Mouse (Mus musculus): ENCODE measurements around the gene Rnf225. TPM values are rescaled to one million over a fixed set of nuclear protein-coding genes. Genes with fewer than 3 reads are reported as not detected.
"Not testable (repeated sequence)": the region's sequence is repeated elsewhere in the genome, so short reads cannot be mapped to it uniquely, and the experiment has no call there.

The Rnf225 gene
- polyA plus RNA-seq, 1 experiment from 2014 or later, result 0.67 TPM

- 96% methylated on average over 5 of the region's 5 CpGs for WGBS
- H3K4me2 ChIP-seq (ENCODE audit: low read length), result no peak overlapping the region
- ATAC-seq, result no peak
These were observed 25.7 kb upstream of the Rnf225 start for GRCm38 (mm10) chr7:12901517-12901916.

DNA sequence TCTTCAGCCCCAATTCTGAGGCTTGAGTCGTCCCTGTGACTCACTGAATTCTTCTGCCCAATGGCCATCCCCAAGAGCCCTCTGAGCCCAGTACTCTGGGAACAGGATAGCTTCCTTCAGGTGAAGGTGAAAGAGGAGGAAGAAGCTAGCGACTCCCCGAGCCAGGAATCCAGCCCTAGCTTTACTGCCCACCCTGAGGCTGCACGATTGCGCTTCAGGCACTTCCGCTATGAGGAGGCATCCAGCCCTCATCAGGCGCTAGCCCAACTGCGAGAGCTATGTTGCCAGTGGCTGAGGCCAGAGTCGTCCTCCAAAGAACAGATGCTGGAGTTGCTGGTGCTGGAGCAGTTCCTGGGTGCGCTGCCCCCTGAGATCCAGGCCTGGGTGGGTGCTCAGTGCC lies 23.6 kb upstream of the Rnf225 start:
- Histone ChIP-seq H3K36me3 (ENCODE audit: control insufficient read depth, insufficient read depth) (peaks cover 20% of the 10 kb centered on the region), H3K4me1 (replicated peaks; ENCODE audit: control insufficient read depth, insufficient read depth, low read length) (peaks cover 3% of the 10 kb centered on the region)

More at GRCm38 (mm10) chr7:12901517-12901916, 25.7 kb upstream of the Rnf225 start:
- H3K27ac ChIP-seq (ENCODE audit: low read length), result no peak overlapping the region
- peaks cover 8% of the 10 kb centered on the region for H3K4me1 ChIP-seq (replicated peaks; ENCODE audit: control insufficient read depth, insufficient read depth, low read length)
- no peak overlapping the region for H3K9ac ChIP-seq (replicated peaks; ENCODE audit: low read depth, low read length)
- H3K4me3 ChIP-seq (replicated peaks; ENCODE audit: low read length), result no peak overlapping the region
- H3K36me3 ChIP-seq (ENCODE audit: control insufficient read depth, insufficient read depth), result peaks cover 9% of the 10 kb centered on the region; the same call in 1 of the 2 replicates
- H3K27me3 ChIP-seq (replicated peaks; ENCODE audit: control insufficient read depth, insufficient read depth, low read length), result no peaks in the 10 kb centered on the region
- no peaks in the 10 kb centered on the region for H3K9me3 ChIP-seq (ENCODE audit: control insufficient read depth, low read length)

GRCm38 (mm10) chr7:12905146-12905545 lies 22.1 kb upstream of the Rnf225 start:
- WGBS, result 86% methylated on average over 1 of the region's 1 CpGs
- Histone ChIP-seq H3K36me3 (ENCODE audit: control insufficient read depth, insufficient read depth) (peaks cover 20% of the 10 kb centered on the region), H3K4me3 (replicated peaks; ENCODE audit: low read length) (no peak overlapping the region), H3K9ac (replicated peaks; ENCODE audit: low read depth, low read length) (no peak overlapping the region), H3K27ac (ENCODE audit: low read length) (no peak overlapping the region), H3K4me1 (replicated peaks; ENCODE audit: control insufficient read depth, insufficient read depth, low read length) (peaks cover 4% of the 10 kb centered on the region), H3K27me3 (replicated peaks; ENCODE audit: control insufficient read depth, insufficient read depth, low read length) (no peaks in the 10 kb centered on the region), H3K4me2 (ENCODE audit: low read length) (no peak overlapping the region), H3K9me3 (ENCODE audit: control insufficient read depth, low read length) (no peaks in the 10 kb centered on the region)
- ATAC-seq, result no peak

More for the DNA sequence above, 23.6 kb upstream of the Rnf225 start:
- no peak overlapping the region for H3K4me2 ChIP-seq (ENCODE audit: low read length)
- whole genome bisulfite sequencing, result 53% methylated on average over 10 of the region's 10 CpGs
- no peak overlapping the region for H3K4me3 ChIP-seq (replicated peaks; ENCODE audit: low read length)
- no peaks in the 10 kb centered on the region for H3K9me3 ChIP-seq (ENCODE audit: control insufficient read depth, low read length)
- H3K27ac ChIP-seq (ENCODE audit: low read length), result no peak overlapping the region
- no peak for ATAC-seq
- H3K9ac ChIP-seq (replicated peaks; ENCODE audit: low read depth, low read length), result no peak overlapping the region
- no peaks in the 10 kb centered on the region for H3K27me3 ChIP-seq (replicated peaks; ENCODE audit: control insufficient read depth, insufficient read depth, low read length)

DNA sequence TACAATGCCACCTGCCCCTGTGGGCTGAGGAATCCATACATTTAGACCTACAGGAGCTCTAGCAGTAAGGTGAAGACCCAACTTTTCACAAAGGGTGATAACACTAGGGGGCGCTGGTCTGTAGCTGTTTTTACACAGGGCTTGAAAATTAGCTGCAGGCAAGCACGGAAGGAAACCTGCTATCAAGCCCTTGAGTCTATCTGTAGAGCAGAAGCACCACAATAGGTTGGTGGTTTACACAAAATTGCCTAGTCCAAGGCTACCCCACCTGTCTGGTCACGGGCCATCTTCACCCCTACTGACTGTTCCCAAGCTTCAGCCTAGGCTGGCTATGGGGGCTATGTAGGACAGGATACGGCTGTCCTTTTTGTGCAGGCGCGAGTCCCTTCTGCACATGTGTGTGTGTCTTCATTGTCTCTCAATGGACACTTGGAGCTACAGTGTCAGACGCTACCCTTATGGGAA lies 17.7 kb upstream of the Rnf225 start:
- H3K9ac ChIP-seq (replicated peaks; ENCODE audit: low read depth, low read length), result peak overlapping the region; percentile 73
- 39% methylated on average over 7 of the region's 7 CpGs for WGBS

DNA sequence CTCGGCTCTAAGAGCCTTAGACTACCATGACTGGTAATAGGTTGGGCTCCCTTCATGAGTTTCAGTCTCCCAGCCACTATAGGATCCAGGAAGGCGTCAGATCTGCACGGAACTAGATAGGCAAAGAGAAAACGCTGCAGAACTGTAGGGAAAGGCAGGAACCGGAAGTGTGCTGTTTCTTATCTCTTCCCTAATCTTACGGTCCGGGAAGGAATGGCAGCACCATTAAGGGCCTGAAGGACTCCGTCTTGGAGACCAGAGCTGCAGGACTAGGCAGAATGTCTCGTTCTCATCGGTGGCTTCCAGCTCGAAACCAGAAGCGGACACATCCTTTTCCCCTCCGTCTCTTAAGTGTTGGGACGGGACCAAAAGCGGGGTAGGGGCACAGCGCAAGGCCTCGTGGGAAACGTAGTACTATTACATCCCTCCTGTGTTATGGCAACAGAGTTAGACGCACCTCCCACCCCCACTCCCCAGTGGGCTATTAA lies 17.0 kb upstream of the Rnf225 start:
- H3K27ac ChIP-seq (ENCODE audit: low read length), result peak overlapping the region; percentile 91
- H3K27me3 ChIP-seq (replicated peaks; ENCODE audit: control insufficient read depth, insufficient read depth, low read length), result no peaks in the 10 kb centered on the region
- H3K4me1 ChIP-seq (replicated peaks; ENCODE audit: control insufficient read depth, insufficient read depth, low read length), result peaks cover 4% of the 10 kb centered on the region
- H3K36me3 ChIP-seq (ENCODE audit: control insufficient read depth, insufficient read depth), result peaks cover 17% of the 10 kb centered on the region
- no peaks in the 10 kb centered on the region for H3K9me3 ChIP-seq (ENCODE audit: control insufficient read depth, low read length)
- peak overlapping the region; percentile 62 for H3K4me2 ChIP-seq (ENCODE audit: low read length)
- peak; percentile 88 for ATAC-seq
- H3K4me3 ChIP-seq (replicated peaks; ENCODE audit: low read length), result peak overlapping the region; percentile 61
- H3K9ac ChIP-seq (replicated peaks; ENCODE audit: low read depth, low read length), result peak overlapping the region; percentile 73
- 11% methylated on average over 19 of the region's 19 CpGs for WGBS

More for the DNA sequence above, 17.7 kb upstream of the Rnf225 start:
- Histone ChIP-seq H3K27ac (ENCODE audit: low read length) (peak overlapping the region; percentile 91), H3K27me3 (replicated peaks; ENCODE audit: control insufficient read depth, insufficient read depth, low read length) (no peaks in the 10 kb centered on the region), H3K4me2 (ENCODE audit: low read length) (peak overlapping the region; percentile 62), H3K4me1 (replicated peaks; ENCODE audit: control insufficient read depth, insufficient read depth, low read length) (peaks cover 4% of the 10 kb centered on the region), H3K36me3 (ENCODE audit: control insufficient read depth, insufficient read depth) (peaks cover 17% of the 10 kb centered on the region), H3K4me3 (replicated peaks; ENCODE audit: low read length) (peak overlapping the region; percentile 61), H3K9me3 (ENCODE audit: control insufficient read depth, low read length) (no peaks in the 10 kb centered on the region)
- ATAC-seq, result peak; percentile 48

GRCm38 (mm10) chr7:12913556-12913955 lies 13.7 kb upstream of the Rnf225 start:
- H3K9ac ChIP-seq (replicated peaks; ENCODE audit: low read depth, low read length), result no peak overlapping the region
- H3K4me2 ChIP-seq (ENCODE audit: low read length), result no peak overlapping the region

GRCm38 (mm10) chr7:12920495-12920894 lies 6.7 kb upstream of the Rnf225 start:
- Histone ChIP-seq H3K36me3 (ENCODE audit: control insufficient read depth, insufficient read depth) (peaks cover 11% of the 10 kb centered on the region), H3K4me1 (replicated peaks; ENCODE audit: control insufficient read depth, insufficient read depth, low read length) (peaks cover 14% of the 10 kb centered on the region)
- H3K4me2 ChIP-seq (ENCODE audit: low read length); H3K9me3 ChIP-seq (ENCODE audit: control insufficient read depth, low read length); H3K4me3 ChIP-seq (replicated peaks; ENCODE audit: low read length); H3K27ac ChIP-seq (ENCODE audit: low read length); ATAC-seq; H3K9ac ChIP-seq (replicated peaks; ENCODE audit: low read depth, low read length); H3K27me3 ChIP-seq (replicated peaks; ENCODE audit: control insufficient read depth, insufficient read depth, low read length): not testable (repeated sequence)
- 94% methylated on average over 7 of the region's 8 CpGs for WGBS

More at GRCm38 (mm10) chr7:12913556-12913955, 13.7 kb upstream of the Rnf225 start:
- Histone ChIP-seq H3K27ac (ENCODE audit: low read length) (no peak overlapping the region), H3K36me3 (ENCODE audit: control insufficient read depth, insufficient read depth) (no peaks in the 10 kb centered on the region), H3K4me1 (replicated peaks; ENCODE audit: control insufficient read depth, insufficient read depth, low read length) (peaks cover 4% of the 10 kb centered on the region), H3K27me3 (replicated peaks; ENCODE audit: control insufficient read depth, insufficient read depth, low read length) (no peaks in the 10 kb centered on the region), H3K4me3 (replicated peaks; ENCODE audit: low read length) (no peak overlapping the region), H3K9me3 (ENCODE audit: control insufficient read depth, low read length) (no peaks in the 10 kb centered on the region)
- ATAC-seq, result no peak

DNA sequence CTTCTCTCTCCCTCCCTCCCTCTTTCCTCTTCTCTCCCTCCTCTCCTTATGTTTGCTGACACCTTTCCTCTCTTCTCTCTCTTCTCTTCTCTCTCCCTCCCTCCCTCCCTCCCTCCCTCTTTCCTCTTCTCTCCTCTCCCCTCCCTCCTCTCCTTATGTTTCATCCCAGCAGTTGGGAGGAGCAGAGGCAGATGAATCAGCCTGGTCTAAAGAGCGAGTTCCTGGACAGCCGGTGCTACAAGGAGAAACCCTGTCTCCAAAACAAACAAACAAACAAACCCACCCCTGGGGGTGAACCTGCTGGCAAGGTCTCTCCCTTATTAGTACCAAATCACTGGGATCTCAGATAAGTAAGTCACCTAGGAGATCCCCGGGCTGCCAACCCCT lies 5.9 kb upstream of the Rnf225 start:
- Histone ChIP-seq H3K27me3 (replicated peaks; ENCODE audit: control insufficient read depth, insufficient read depth, low read length) (no peaks in the 10 kb centered on the region), H3K36me3 (ENCODE audit: control insufficient read depth, insufficient read depth) (peaks cover 19% of the 10 kb centered on the region), H3K4me3 (replicated peaks; ENCODE audit: low read length) (peak overlapping the region; percentile 81), H3K4me2 (ENCODE audit: low read length) (peak overlapping the region; percentile 90), H3K9ac (replicated peaks; ENCODE audit: low read depth, low read length) (peak overlapping the region; percentile 86), H3K4me1 (replicated peaks; ENCODE audit: control insufficient read depth, insufficient read depth, low read length) (peaks cover 14% of the 10 kb centered on the region), H3K27ac (ENCODE audit: low read length) (peak overlapping the region; percentile 94), H3K9me3 (ENCODE audit: control insufficient read depth, low read length) (no peaks in the 10 kb centered on the region)
- WGBS, result 0% methylated on average over 3 of the region's 3 CpGs
- ATAC-seq, result peak; percentile 0; the same call in 1 of the 2 replicates

DNA sequence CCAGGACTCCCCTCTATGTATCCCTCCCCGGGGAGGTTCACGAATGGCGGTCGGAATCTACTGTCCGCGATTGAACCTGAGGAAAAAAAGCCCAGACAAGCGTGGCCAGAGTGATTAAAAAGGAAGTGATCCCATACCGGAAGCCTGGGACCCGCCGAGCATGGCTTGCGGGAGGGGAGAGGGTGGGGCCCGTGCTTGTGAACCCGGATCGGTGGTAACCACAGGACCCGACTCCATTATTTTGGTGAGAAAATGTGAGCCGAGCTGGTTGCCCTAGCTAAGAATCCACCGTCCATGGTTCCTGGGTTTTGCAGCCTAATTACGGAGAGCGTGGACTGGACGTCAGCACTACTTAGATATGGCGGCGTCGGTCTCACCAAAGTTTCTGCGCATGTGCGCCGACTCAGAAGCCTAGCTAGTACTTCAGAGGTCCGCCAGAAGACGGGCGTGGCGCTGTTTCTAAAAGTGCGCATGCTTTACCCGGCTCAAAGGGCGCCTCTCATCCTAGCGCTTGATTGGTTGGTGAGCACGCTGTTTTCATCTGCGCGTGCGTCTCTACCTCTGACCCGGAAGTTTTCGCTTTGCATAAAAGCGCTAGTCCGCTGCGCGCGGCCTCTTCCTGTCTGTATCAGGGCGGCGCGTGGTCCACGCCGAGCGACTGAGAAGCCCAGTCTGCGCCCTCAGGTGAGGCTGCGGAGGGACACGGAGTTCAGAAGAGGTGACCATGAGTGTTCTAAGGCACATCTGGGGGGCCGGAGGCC lies 5.3 kb upstream of the Rnf225 start, which contains the start of gene Rps5:
Gene Rps5 (plus strand): TSS at position 586 of the 761 bp plus-strand sequence.
- Histone ChIP-seq H3K9ac (replicated peaks; ENCODE audit: low read depth, low read length) (peak within 1 kb of the TSS; percentile 86), H3K36me3 (ENCODE audit: control insufficient read depth, insufficient read depth) (peaks cover 24% of the 10 kb centered on the region), H3K4me2 (ENCODE audit: low read length) (peak within 1 kb of the TSS; percentile 97), H3K4me1 (replicated peaks; ENCODE audit: control insufficient read depth, insufficient read depth, low read length) (peaks cover 14% of the 10 kb centered on the region), H3K27me3 (replicated peaks; ENCODE audit: control insufficient read depth, insufficient read depth, low read length) (peaks cover 4% of the 10 kb centered on the region), H3K4me3 (replicated peaks; ENCODE audit: low read length) (peak within 1 kb of the TSS; percentile 81), H3K9me3 (ENCODE audit: control insufficient read depth, low read length) (no peaks in the 10 kb centered on the region), H3K27ac (ENCODE audit: low read length) (peak within 1 kb of the TSS; percentile 94)
- ATAC-seq, result peak; percentile 98
- WGBS, result under 1% methylated on average over 55 of the region's 55 CpGs

All from forebrain, embryonic 16.5 days (tissue).